Mouse (Mus musculus) spleen, postnatal 4 days (tissue): ENCODE data around the gene Plekhj1.

Experiments used
- DNase-seq, 2 experiments: peaks; one replicate each; pipeline ENCODE4 v3.0.0; 2022; ENCODE audit warnings: low spot score in 2 of 2

The Plekhj1 gene

GRCm38 (mm10) chr10:80805925-80806324, 7.5 kb upstream of the Plekhj1 start:
- DNase-seq = peak; percentile 87 to 96

GRCm38 (mm10) chr10:80805322-80805721, 6.9 kb upstream of the Plekhj1 start:
- no peak for DNase-seq

GRCm38 (mm10) chr10:80804916-80805315, 6.5 kb upstream of the Plekhj1 start, which contains the start of gene Amh:
TSS of gene Amh (plus strand) at chr10:80805243.
- DNase-seq = no peak

GRCm38 (mm10) chr10:80804340-80804739, 5.9 kb upstream of the Plekhj1 start:
- DNase-seq = no peak

GRCm38 (mm10) chr10:80802996-80803395, 4.6 kb upstream of the Plekhj1 start:
- no peak for DNase-seq

- DNase-seq = no peak
These were observed 3.9 kb upstream of the Plekhj1 start for GRCm38 (mm10) chr10:80802204-80802912.

- no peak for DNase-seq
These were observed 692 bp upstream of the Plekhj1 start for GRCm38 (mm10) chr10:80799070-80799566.

GRCm38 (mm10) chr10:80797186-80798149, 958 bp downstream of the Plekhj1 start:
- DNase-seq = peak in 1 of 2 experiments; percentile 79

GRCm38 (mm10) chr10:80796307-80796848, 2.0 kb downstream of the Plekhj1 start:
- DNase-seq = no peak

- DNase-seq = no peak
These were observed 3.7 kb downstream of the Plekhj1 start for GRCm38 (mm10) chr10:80794750-80795149.

- DNase-seq = no peak
These were observed 4.6 kb downstream of the Plekhj1 start for GRCm38 (mm10) chr10:80793803-80794202.

GRCm38 (mm10) chr10:80793033-80793784, 5.2 kb downstream of the Plekhj1 start:
- DNase-seq = no peak

- DNase-seq = peak in 1 of 2 experiments; percentile 69
These were observed 6.0 kb downstream of the Plekhj1 start for GRCm38 (mm10) chr10:80792175-80793032.

- no peak for DNase-seq
These were observed 6.8 kb downstream of the Plekhj1 start for GRCm38 (mm10) chr10:80791476-80792174.

GRCm38 (mm10) chr10:80790761-80791404, 7.5 kb downstream of the Plekhj1 start:
- DNase-seq = no peak

GRCm38 (mm10) chr10:80787517-80787916, 10.9 kb downstream of the Plekhj1 start:
- no peak for DNase-seq

GRCm38 (mm10) chr10:80785963-80786362, 12.5 kb downstream of the Plekhj1 start:
- no peak for DNase-seq

GRCm38 (mm10) chr10:80784871-80785270, 13.6 kb downstream of the Plekhj1 start:
- no peak for DNase-seq

GRCm38 (mm10) chr10:80784302-80784701, 14.1 kb downstream of the Plekhj1 start:
- no peak for DNase-seq
